Mouse (Mus musculus): ENCODE data around the gene Pir.
A peak's percentile ranks its signal among the peaks of the same experiment; 100 is the strongest.

Gene Pir

DNA sequence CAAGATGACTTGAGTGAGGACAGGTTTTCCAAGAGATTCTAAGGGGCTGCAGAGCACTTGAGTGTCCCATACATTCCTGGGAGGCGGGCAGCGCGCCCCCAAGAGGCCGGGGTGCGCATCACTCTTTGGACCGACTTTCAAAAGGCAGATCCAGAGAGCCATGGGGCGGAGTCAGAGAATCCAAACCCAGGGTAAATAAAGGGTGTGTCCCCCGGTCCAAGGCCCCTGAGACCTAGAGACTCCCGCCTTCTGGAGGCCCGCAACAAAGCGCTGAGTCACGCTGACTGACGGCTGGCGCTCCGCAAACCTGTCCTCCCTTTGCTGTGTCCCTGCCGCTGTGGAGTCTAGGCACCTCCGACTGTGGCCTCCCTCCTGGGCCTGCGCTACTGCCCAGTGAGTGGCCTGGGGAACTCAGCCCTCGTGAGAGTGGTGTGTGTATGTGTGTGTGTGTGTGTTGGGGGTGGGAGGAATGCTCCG is at the start of gene Pir:
Pir (plus strand) TSS at position 87 of the 477 bp plus-strand sequence.
- no peak for DNase-seq (ENCODE audit: low read depth, low spot score)

DNA sequence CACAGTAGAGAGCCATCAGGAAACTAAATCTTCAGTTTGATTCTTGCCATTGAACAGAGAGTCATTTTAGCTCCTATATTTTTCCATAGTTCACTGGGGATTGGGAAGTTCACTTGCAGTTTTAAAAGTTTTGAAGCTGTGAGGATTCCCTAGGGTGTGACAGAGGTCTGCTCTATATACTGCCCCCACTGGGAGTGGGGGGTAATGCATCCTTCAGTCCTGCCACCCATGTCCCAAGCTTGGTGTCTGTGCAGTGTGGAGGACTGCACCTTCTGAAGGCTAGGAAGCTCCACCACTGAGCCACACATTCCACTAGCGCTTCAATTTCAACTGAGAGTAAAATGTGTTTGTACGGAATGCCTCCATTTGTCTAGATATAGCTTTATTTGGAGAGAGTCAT is 47.2 kb upstream of the Pir start:
- DNase-seq (ENCODE audit: low read depth, low spot score) = no peak

DNA sequence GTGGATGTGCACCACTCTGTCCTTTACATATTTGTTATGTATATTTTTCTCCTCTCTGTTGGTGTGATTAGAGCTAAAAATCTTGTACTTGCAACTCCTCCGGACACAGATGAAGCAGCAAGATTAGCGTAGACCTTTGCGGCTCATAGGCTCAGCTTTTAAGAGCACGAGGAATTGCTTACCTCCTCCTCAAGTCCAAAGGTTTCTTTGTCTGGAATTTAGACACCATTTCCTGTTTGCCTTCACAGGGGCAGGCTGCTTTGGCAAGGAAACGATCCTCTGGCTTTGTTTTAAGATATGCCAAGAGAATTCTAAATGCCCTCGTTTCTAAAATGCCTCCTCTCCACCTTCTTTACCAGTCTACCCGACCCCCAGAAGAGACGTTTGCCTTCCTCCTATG is 35.8 kb upstream of the Pir start:
- no peak for DNase-seq (ENCODE audit: low read depth, low spot score)

DNA sequence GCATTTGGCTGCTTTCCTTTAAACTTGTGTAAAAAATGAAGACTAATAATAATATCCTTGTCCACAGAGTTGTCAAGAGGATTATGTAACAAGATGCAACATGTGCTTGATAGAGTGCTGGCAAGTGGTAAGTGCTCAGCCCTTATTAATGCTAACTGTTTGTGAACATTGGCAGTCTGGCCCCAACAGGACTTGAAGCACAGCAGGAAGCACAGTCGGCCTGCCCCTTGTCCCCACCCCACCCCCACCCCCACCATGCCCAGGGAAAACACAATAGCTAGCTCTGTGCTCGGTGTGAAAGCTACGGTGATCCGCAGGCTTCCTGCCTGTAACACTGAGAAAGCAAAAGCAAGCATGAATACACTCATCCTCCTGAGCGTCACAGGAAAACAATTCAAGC is 23.5 kb upstream of the Pir start:
- no peak for DNase-seq (ENCODE audit: low read depth, low spot score)

DNA sequence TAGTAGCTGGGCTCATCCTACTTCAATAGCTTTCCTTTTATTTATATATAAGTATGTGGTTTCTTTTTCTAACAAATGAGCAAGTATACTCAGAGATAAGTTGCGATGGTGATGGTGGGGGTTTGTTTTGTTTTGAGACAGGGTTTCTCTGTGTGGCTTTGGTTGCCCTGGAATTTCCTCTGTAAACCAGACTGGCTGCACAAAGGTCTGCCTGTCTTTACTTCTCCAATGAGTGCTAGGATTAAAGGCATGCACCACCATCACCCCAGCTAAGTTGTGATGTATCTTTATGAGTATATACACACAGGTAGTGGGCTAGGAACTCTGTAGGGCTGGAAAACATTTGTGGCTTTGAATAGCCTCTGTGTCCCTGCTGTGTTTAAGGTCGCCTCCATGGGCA is 22.4 kb upstream of the Pir start:
- no peak for DNase-seq (ENCODE audit: low read depth, low spot score)

DNA sequence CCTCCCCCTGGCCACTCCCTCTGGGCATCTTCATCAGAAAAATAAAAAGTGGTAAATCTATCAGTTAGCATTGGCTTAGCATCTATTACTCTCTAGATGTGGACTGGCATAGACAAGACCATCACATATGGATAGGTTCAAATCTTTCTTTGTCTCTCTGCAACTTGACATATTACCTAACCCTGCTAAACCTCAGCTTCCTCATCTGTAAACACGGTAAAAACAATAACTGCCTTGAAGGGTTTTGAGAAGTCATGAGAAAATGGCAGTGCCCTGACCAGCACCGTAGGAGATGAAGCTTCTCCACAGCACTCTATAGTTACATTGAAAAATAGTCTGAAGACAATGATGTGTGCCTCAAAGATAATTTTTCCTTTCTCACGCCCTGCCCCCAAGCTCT is 12.6 kb upstream of the Pir start:
- DNase-seq (ENCODE audit: low read depth, low spot score) = no peak

DNA sequence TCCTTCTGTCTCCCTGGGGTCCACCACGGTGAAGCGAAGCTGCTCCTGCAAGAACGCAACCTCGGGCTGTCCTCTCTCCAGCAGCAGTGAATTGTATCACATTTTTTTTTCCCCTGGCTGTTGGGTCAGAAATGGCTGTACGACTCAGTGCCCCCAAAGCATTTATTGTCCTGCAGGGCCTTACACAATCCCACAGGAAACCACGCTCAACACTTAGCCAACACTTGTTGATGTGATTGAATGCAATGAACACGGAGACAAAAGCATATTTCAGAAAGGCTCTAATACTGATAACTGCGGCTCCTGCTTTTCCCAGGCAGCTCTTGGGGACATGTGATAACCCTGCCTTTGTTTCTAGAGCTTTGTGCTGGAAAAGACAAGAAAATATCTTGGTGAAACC is 11.1 kb upstream of the Pir start, which contains the start of gene Bmx:
Bmx (minus strand) TSS at position 137 of the 400 bp plus-strand sequence.
- no peak for DNase-seq (ENCODE audit: low read depth, low spot score)

DNA sequence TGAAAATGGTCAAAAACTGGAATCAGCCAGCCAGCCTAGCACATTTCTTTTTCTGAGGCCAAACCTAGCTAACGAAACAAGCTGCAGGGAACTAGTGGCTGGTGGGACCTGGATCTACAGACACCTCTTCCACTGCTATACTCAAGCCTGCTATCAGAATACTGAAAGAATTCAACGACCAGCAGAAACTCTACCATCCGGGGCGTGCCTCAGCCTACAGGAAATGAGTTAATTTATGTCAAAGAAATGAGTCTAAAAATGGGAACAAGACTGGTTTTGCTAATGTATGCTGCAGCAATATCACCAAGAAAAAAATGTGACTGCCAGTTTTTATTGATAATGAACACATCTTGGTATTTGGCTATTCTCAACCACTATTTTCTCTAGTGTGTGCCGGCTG is 10.5 kb upstream of the Pir start:
- no peak for DNase-seq (ENCODE audit: low read depth, low spot score)

DNA sequence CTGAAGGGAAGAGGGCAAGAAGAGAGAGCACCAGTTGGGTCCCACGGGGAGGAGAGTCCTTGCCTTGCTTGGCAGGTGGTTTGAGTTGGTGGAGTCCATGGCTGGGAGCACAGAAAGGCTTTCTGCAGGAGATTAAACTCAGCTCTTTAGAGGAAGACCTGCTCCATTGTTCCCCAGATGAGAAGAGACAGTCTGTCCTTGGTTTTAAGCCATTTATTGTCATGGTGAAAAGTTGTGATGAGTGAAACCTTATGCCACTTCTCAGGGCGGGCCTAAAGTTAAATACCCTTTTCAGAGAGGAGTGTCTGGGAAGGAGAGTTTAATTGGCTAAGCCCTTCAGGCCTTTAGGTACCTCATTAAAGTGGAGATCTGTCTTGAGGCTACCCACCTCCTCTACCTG is 6.9 kb upstream of the Pir start:
- no peak for DNase-seq (ENCODE audit: low read depth, low spot score)

DNA sequence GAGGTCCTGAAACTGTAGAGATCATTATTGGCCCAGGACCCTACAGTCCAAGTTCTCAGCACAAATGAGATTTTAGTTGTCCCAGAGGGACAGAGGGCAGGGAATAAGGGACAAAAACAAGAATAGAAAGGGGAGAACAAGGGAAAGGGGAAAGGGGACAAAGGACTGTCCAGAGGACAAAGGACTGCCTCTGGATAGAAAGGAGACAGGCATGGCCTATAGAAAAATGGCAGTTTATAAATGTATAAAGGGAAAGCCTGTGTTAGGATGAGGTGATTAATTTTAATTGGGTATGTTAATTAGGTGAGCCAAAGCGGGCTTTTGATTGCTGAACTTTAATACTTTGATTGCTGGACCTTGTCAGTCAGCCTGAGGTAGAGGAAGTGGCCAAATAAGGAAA is 4.3 kb upstream of the Pir start:
- no peak for DNase-seq (ENCODE audit: low read depth, low spot score)

DNA sequence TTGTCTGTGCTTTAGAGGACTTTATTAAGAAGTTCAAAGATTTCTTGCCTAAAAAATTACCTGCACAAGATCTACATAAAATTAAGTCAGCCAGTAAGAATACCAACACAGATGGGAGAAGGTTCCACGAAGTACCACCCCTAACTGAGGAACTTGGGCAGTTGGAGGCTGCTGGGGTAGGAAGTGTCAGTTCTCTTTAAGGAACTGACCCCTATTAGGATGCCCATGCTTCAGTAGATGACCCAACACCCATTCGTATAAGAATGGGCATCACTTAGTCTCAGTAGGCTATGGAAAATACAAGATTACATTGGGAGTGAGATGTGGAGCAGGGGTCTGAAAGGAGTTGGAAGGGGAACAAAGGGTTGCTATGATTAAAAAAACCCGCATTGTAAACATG is 1.4 kb downstream of the Pir start:
- DNase-seq (ENCODE audit: low read depth, low spot score) = no peak

DNA sequence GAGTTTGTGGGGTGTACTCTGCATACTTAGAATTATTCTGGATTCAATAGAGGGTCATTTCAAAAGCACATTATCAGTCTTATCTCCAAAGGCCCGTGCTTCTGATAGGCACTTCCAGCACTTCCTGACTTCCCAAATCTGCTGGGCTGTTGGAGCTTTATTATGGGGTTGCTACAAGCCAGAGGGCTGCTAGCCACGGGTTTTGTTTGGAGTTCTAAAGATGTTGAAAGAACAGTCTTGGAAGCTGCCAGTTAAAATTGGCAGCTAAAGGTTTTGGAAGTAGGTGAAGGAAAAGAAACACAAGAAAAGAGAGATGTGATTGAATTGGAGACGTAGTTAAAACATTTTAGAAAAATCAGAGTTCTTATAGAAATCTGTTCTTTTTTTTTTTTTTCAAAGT is 6.4 kb downstream of the Pir start:
- DNase-seq (ENCODE audit: low read depth, low spot score) = no peak

DNA sequence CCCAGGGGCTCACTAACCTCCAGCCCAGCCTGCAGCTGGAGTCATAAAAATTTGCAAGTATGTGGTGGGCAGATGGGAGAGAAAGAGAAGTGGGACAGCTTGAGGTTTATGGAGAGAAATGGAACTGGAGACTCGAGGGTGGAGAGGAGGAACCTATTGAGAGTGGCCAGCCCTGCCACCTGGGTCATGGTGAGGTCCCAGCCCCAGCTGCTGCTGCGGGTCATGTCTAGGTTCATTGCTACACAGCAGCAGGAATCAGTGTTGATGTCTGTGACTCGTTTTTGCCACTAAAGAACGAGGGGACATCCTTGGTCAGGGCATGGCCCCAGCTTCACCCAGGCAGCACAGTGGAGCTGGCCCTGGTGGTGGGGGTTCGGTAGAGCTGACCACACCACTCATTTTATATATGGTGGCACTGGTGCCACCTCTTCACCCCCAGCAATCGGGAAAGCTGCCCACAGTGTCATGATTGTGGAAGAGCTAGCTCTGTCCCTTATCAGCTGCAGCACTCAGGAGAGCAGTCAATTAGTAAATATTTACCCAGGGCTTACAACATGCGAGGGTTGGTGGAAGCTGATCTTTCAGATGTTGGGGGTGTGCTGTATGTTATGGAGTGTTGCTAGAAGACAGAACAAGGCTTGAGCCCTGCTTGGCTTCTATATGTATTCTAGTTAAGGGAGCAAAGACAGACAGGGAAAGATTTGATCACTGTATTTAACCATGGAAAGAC is 11.9 kb downstream of the Pir start:
- DNase-seq (ENCODE audit: low read depth, low spot score) = no peak

DNA sequence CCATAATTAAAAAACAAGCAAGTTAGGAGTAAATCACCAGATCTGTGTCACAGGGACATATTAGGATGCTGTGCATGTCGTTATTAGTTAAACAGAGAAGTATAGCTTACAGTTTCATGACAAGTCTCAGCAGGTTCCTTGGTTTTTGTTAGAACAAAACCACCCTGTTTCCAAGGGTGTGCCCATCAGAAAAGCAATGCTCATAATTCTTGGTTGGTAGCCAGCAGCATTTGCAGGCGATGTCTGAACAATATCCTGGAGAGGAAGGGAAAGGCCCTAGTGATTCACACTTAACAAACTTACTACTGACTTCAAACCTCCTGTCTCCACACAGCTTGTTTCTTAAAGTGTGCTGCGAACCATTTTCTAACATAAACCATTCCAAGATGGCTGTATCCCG is 14.6 kb downstream of the Pir start:
- DNase-seq (ENCODE audit: low read depth, low spot score) = no peak

DNA sequence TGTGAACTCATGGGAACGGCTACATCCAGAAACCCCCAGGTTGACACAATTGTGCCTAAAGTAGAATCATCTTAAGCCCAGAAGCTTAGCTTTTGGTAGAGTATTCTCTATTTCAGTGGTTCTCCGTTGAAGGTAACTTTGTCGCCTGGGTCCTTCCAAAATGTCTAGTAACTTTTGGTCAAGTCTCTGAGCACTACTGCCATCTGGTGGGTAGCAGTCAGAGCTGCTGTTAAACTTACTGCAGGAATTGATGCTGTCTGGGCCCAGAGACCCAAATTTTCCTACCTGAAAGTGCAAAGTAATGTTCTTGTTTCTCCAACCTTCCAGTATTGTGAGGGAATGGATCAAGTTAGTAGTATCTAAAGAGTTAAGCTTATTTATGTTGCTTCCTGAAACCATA is 17.9 kb downstream of the Pir start:
- no peak for DNase-seq (ENCODE audit: low read depth, low spot score)

DNA sequence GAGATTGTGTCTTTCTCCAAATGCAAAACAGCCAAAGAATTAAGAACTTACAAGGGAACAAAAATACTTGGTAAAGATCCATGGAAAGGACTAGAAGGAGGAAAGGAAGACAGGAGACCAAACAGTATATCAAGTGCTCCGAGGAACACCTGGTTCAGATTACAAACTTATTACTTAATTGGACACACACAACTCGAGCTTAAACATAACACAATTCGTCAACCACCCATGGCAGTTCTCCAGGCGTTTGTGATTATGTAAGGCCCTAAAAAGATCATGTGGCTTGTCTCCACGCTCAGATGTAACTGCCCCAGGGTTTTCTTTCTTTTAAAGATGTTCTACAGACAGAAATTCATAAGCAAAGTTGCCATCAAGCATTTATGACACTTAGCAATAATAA is 22.0 kb downstream of the Pir start:
- DNase-seq (ENCODE audit: low read depth, low spot score) = no peak

DNA sequence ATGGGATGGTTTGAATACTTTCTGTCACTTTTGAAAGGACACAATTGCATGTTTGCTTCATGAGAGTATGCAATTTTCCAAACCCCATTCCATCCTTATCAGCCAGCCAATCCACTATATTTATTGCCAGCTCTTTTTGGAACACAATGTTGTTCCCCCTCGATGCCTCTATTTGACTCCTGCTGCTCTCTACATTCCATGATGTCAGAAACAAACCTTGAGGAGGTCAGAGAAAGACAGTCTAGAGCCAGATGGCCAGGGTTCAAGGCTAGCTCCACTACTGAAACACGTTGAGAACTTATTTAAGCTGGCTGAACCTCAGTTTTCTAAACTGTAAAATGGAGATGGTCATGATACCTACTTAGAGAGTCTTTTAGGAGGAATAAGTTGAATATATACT is 37.1 kb downstream of the Pir start:
- DNase-seq (ENCODE audit: low read depth, low spot score) = no peak

DNA sequence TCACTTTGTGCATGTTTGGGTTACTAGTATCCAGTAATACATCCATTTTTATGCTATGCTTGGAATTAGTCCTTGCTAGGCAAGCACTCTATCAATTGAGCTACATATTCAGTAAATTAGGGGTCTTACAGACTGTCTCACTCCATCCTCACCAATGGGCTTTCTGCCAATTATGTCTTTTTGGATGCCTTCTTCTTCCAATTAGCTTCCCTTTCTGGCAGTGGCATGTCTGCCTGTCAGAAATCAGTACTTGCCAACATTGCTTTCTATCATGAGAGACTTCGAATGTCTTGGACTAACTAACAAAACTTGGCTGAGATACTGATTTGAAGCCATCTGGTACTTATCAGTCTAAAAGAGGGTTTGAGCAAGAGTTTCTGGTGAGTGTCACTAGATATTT is 44.7 kb downstream of the Pir start:
- DNase-seq (ENCODE audit: low read depth, low spot score) = peak; percentile 49

DNA sequence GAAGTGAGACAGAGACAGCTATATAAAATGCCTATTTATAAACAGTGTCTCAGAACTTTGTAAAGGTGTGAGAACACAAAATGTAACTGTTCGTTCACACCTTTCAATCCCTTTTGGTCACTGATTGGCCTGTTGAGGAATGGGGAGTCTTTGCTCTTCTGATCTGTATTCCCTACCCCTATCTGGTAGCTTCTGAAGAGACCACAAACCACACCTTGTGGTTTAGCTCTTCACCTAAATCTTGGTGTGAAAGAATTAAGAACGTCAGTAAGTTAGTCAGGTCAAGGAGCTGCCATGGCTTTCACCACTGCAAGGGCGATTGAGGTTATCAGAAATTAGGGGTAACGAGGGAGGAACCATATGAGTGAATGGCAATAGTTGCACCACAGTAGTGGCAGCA is 49.4 kb downstream of the Pir start:
- no peak for DNase-seq (ENCODE audit: low read depth, low spot score)

DNA sequence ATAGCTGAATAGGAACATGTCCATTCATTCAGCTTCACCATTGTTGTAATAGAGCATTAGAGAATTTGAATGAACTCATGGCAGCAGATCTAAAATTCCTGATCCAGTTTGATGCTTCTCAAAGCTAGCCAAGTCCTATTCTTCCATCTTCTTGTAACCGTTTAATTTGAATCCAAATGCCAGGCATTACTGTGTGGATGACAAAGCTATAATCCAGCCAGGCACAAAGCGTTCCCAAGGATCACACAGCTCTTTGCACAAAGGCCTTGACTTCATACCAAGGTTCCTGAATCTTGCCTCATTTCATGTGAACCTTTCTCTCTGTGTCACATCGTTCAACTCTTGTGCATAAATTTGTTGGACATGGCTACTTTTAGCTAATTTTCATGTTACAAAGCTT is 50.9 kb downstream of the Pir start:
- DNase-seq (ENCODE audit: low read depth, low spot score) = no peak

DNA sequence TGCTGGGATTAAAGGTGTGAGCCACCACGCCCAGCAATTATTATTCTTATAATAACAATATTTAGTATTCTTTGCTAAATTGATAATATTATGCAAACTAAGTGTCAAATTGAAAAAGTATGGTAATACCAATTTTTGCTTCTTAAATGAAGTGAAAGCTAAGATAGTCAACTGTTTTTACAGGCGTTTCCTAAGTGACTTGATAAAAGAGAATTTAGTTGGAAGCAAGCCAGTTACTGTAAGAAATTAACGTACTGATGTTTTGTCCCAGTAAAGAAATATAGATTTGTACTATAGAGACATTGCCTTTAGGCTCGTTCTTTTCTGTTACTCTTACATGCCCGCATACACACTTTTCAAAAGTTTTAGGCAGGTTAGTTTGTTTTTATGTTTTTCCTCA is 53.3 kb downstream of the Pir start:
- no peak for DNase-seq (ENCODE audit: low read depth, low spot score)

DNA sequence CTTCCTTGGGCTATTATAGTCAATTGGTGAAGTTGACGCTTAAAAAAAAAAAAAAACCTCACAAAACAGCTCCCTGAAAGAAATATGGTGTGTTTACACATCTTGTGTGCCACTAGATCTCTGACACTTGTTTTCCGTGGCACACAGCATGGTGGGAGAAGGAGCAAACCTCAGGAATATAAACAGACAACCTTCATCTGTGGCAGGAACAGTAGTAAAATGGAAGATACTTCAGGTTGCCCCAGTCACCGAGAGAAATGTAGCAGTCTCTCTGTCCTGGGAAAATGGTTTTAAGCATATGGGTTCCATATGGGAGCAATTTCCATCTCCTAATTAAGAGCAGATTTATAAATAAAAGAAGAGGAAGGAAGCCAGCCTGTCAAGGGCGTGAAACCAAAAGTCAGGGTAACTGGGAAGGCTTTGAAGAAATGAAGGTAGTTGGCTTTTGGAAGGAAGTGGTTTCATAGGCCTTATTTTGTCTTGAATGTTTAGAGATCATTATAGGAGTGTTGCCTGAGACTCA is 54.3 kb downstream of the Pir start:
- no peak for DNase-seq (ENCODE audit: low read depth, low spot score)

DNA sequence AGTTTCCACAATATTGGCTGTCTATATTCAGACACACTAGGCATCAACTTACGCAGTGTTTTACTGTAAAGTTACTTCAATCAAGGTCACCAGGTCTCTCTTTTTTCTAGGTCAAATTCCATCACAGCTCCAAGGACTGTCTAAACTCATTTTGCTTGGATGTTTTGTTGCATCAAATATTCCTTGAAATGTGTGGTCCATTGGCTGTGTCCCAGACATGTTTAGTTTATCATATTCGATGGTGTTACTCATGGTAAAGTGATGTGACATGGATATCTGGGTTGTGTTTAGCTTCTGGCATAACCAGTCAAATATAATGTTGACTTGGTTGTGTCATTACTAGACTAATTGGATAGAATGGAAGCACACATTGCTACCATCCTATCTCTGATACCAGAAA is 61.2 kb downstream of the Pir start:
- no peak for DNase-seq (ENCODE audit: low read depth, low spot score)

DNA sequence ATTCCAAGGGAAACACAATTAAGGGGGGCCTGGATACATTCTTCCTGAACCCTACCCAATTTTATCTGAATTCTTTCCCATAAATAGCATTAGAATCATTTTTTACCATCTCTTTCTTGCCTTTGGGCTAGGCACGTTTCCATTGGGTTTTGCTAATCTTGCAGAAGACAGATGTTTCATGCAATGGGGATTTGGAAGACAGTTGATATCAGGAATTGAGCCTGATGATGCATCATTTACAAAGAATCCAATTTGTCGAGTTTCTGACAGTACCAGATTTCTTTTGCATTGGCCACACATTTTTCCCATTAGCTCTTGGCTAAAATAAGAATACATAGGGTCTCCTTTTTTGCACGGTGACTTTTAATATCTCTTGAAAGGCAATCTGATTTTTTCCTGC is 61.6 kb downstream of the Pir start:
- no peak for DNase-seq (ENCODE audit: low read depth, low spot score)

Data from brain, embryonic 18.5 days (tissue).